18 mouse cellular contexts compared by ENCODE assay signal in the genomic region with DNA sequence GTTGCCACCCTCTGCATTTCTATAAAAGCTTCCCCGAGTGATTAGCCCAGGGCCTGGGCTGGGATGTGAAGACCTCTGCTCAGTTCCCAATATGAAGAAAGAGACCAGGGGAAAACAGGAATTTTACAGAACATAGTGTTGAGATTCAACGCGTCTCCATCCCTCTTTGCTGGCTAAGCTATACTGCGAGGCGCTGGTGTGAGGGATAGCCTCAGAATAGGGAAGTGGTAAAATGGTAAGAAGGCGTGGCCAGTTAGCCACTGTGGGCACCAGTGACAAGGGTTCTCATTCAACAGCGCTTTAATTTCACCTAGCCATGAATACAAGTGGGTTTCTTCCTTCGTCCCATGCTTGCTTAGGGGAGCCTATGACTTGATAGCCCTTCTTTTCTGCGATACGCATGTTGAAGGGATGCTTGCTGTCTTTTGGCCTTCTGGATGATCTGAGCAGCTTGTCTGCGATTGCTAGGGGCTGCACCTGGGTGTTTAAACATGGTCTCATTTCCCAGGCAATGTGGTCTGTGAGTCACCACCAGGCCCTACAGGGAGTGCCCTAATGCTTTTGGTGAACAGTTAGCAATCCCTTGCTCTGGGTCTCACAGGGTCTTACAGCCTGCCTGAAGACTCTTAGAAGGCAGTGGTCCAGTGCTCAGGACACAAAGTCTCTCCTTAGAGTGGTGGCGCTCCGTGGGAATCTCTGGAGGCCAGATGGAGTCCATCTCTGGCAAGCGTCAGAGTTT.
DNase-seq lines count a peak whose midpoint lies in the region; ATAC-seq lines count a peak whose summit lies in the region.
"Had no signal": no experiment of that assay in that cellular context is flagged by ENCODE, and none has a peak within 500 bp of the region (broad histone marks: within the 10 kb centered on the region; RNA-seq: fewer than 3 reads in every experiment).

No protein-coding gene starts in this region.

- WGBS in hindbrain, embryonic 14.5 days = 93% methylated on average over 14 of the region's 14 CpGs
- WGBS in hindbrain, embryonic 12.5 days = 94% methylated on average over 14 of the region's 14 CpGs
- WGBS in neural tube, embryonic 15.5 days = 91% methylated on average over 14 of the region's 14 CpGs
- 92% methylated on average over 14 of the region's 14 CpGs for WGBS in forebrain, embryonic 10.5 days

- no peaks in the 10 kb centered on the region for H3K36me3 ChIP-seq in hindbrain, embryonic 14.5 days (replicated peaks; ENCODE audit: control insufficient read depth, insufficient read depth)
- no peaks in the 10 kb centered on the region for H3K36me3 ChIP-seq in hindbrain, embryonic 12.5 days
- H3K36me3 ChIP-seq in neural tube, embryonic 15.5 days = no peaks in the 10 kb centered on the region
- no peaks in the 10 kb centered on the region; the same call in none of the 2 replicates for H3K36me3 ChIP-seq in splenic B cell, adult 2 months (ENCODE audit: control insufficient read depth, insufficient read depth, low read length, poor library complexity, severe bottlenecking)
- H3K36me3 ChIP-seq in forebrain, embryonic 10.5 days (replicated peaks) = no peaks in the 10 kb centered on the region
- H3K36me3 ChIP-seq: limb, embryonic 10.5 days had no signal

- no peak for ATAC-seq in hindbrain, embryonic 14.5 days (ENCODE audit: low FRiP score)
- no peak for ATAC-seq in hindbrain, embryonic 12.5 days (ENCODE audit: low FRiP score)
- ATAC-seq in neural tube, embryonic 15.5 days (ENCODE audit: low FRiP score) = no peak
- ATAC-seq in hematopoietic stem cell, adult 5-6 weeks (replicated peaks in 1 of 2; ENCODE audit: insufficient read depth in 1 of 2, low FRiP score in 2 of 2, low TSS enrichment in 1 of 2, low read depth in 1 of 2, poor library complexity in 2 of 2, severe bottlenecking in 2 of 2) = peak; percentile 92 to 93
- ATAC-seq: intestine, embryonic 16.5 days; midbrain, embryonic 16.5 days had no signal

- H3K27me3 ChIP-seq in hindbrain, embryonic 14.5 days (ENCODE audit: control insufficient read depth, insufficient read depth, low read length) = no peaks in the 10 kb centered on the region
- no peaks in the 10 kb centered on the region for H3K27me3 ChIP-seq in hindbrain, embryonic 12.5 days
- H3K27me3 ChIP-seq in neural tube, embryonic 15.5 days (replicated peaks) = no peaks in the 10 kb centered on the region
- H3K27me3 ChIP-seq in splenic B cell, adult 2 months (ENCODE audit: control insufficient read depth, insufficient read depth, low read length, poor library complexity, severe bottlenecking) = no peaks in the 10 kb centered on the region
- H3K27me3 ChIP-seq in forebrain, embryonic 10.5 days (ENCODE audit: poor library complexity, severe bottlenecking) = peaks cover 13% of the 10 kb centered on the region
- H3K27me3 ChIP-seq: embryonic facial prominence, embryonic 12.5 days had no signal

- H3K4me3 ChIP-seq in hindbrain, embryonic 14.5 days (replicated peaks; ENCODE audit: low read length) = no peak overlapping the region
- no peak overlapping the region for H3K4me3 ChIP-seq in hindbrain, embryonic 12.5 days
- no peak overlapping the region for H3K4me3 ChIP-seq in neural tube, embryonic 15.5 days (replicated peaks)
- H3K4me3 ChIP-seq in forebrain, embryonic 10.5 days = no peak overlapping the region
- H3K4me3 ChIP-seq: embryonic facial prominence, embryonic 12.5 days; heart, adult 2 months; limb, embryonic 10.5 days had no signal

- peak overlapping the region; percentile 32; the same call in 1 of the 2 replicates for H3K27ac ChIP-seq in hindbrain, embryonic 14.5 days
- H3K27ac ChIP-seq in hindbrain, embryonic 12.5 days = no peak overlapping the region
- 0 out of 2 replicates have a peak overlapping the region, but pooled peaks have one; percentile 69 for H3K27ac ChIP-seq in neural tube, embryonic 15.5 days (replicated peaks)
- H3K27ac ChIP-seq in forebrain, embryonic 10.5 days = no peak overlapping the region
- H3K27ac ChIP-seq: embryonic facial prominence, embryonic 12.5 days; heart, adult 2 months; limb, embryonic 10.5 days; liver, embryonic 14.5 days had no signal

- no peak for DNase-seq in hindbrain, embryonic 14.5 days (ENCODE audit: low spot score)
- DNase-seq in neural tube, embryonic 10.5 days (ENCODE audit: extremely low spot score, low spot score) = no peak
- peak; percentile 48 for DNase-seq in splenic B cell, adult 2 months (ENCODE audit: low read depth, low spot score)
- DNase-seq in forebrain, embryonic 10.5 days (ENCODE audit: extremely low spot score, low spot score) = no peak
- no peak for DNase-seq in layer of hippocampus, adult 9-11 months
- DNase-seq: adrenal gland, postnatal 25 days; cerebellum, postnatal 25 days; heart, postnatal 14 days; kidney, postnatal 25 days had no signal

- H3K4me1 ChIP-seq in hindbrain, embryonic 14.5 days (replicated peaks; ENCODE audit: control insufficient read depth, insufficient read depth, low read length) = no peaks in the 10 kb centered on the region
- H3K4me1 ChIP-seq in hindbrain, embryonic 12.5 days = no peaks in the 10 kb centered on the region; the same call in 1 of the 2 replicates
- peaks cover 7% of the 10 kb centered on the region; the same call in 1 of the 2 replicates for H3K4me1 ChIP-seq in neural tube, embryonic 15.5 days
- no peaks in the 10 kb centered on the region for H3K4me1 ChIP-seq in forebrain, embryonic 10.5 days
- H3K4me1 ChIP-seq: embryonic facial prominence, embryonic 12.5 days; limb, embryonic 10.5 days had no signal

- H3K9ac ChIP-seq in hindbrain, embryonic 14.5 days = no peak overlapping the region
- no peak overlapping the region for H3K9ac ChIP-seq in hindbrain, embryonic 12.5 days
- no peak overlapping the region for H3K9ac ChIP-seq in neural tube, embryonic 15.5 days (replicated peaks)
- H3K9ac ChIP-seq: embryonic facial prominence, embryonic 12.5 days; liver, embryonic 14.5 days had no signal

- H3K4me2 ChIP-seq in hindbrain, embryonic 14.5 days (replicated peaks) = no peak overlapping the region
- H3K4me2 ChIP-seq in hindbrain, embryonic 12.5 days (replicated peaks) = no peak overlapping the region
- no peak overlapping the region for H3K4me2 ChIP-seq in neural tube, embryonic 15.5 days
- H3K4me2 ChIP-seq: embryonic facial prominence, embryonic 12.5 days had no signal

- no peaks in the 10 kb centered on the region for H3K9me3 ChIP-seq in hindbrain, embryonic 14.5 days (ENCODE audit: control insufficient read depth, low read length)
- no peaks in the 10 kb centered on the region for H3K9me3 ChIP-seq in hindbrain, embryonic 12.5 days (replicated peaks)
- no peaks in the 10 kb centered on the region for H3K9me3 ChIP-seq in neural tube, embryonic 15.5 days (replicated peaks)
- H3K9me3 ChIP-seq in forebrain, embryonic 10.5 days = no peaks in the 10 kb centered on the region
- H3K9me3 ChIP-seq: embryonic facial prominence, embryonic 12.5 days; limb, embryonic 10.5 days had no signal

Comparison
In these comparisons a context has a peak if more than half of its experiments do, and no peak if none do; other contexts are left out.
1. H3K27ac ChIP-seq: peak in hindbrain, embryonic 14.5 days (single experiment) and neural tube, embryonic 15.5 days (single experiment); none in hindbrain, embryonic 12.5 days (single experiment) and forebrain, embryonic 10.5 days (single experiment).
2. ATAC-seq: peak in hematopoietic stem cell, adult 5-6 weeks (2 of 2); none in hindbrain, embryonic 14.5 days (single experiment), hindbrain, embryonic 12.5 days (single experiment) and neural tube, embryonic 15.5 days (single experiment).